ENCODE assay signal across 8 mouse cellular contexts in genomic region chr11:74770037-74770436, GRCm38 (mm10). TPM values are rescaled to one million over a fixed set of nuclear protein-coding genes. Genes with fewer than 3 reads are reported as not detected.
A peak's percentile ranks its signal among the peaks of the same experiment; 100 is the strongest.
DNase-seq lines count a peak whose midpoint lies in the region; ATAC-seq and TF ChIP-seq lines count a peak whose summit lies in the region.

No protein-coding gene starts in this region.

- H3K4me3 ChIP-seq in layer of hippocampus, adult 2 months, result peak overlapping the region; percentile 99
- H3K4me3 ChIP-seq in embryonic facial prominence, embryonic 12.5 days, result peak overlapping the region; percentile 92
- peak overlapping the region; percentile 84 for H3K4me3 ChIP-seq in hindbrain, postnatal 0 days (ENCODE audit: low read length)
- peak overlapping the region; percentile 53 for H3K4me3 ChIP-seq in midbrain, postnatal 0 days (ENCODE audit: low read depth, low read length)

- H3K36me3 ChIP-seq in embryonic facial prominence, embryonic 12.5 days, result peaks cover 20% of the 10 kb centered on the region
- H3K36me3 ChIP-seq in hindbrain, postnatal 0 days (ENCODE audit: insufficient read depth, low read length), result peaks cover 8% of the 10 kb centered on the region; the same call in 1 of the 2 replicates
- peaks cover 7% of the 10 kb centered on the region; the same call in 1 of the 2 replicates for H3K36me3 ChIP-seq in midbrain, postnatal 0 days (ENCODE audit: insufficient read depth, low read length)

- H3K4me1 ChIP-seq in embryonic facial prominence, embryonic 12.5 days, result peaks cover 12% of the 10 kb centered on the region
- H3K4me1 ChIP-seq in hindbrain, postnatal 0 days (ENCODE audit: insufficient read depth, low read length), result 0 out of 2 replicates have a peak, but pooled peaks cover 6% of the 10 kb centered on the region
- H3K4me1 ChIP-seq in midbrain, postnatal 0 days (ENCODE audit: insufficient read depth, low read length), result peaks cover 5% of the 10 kb centered on the region

- ATAC-seq in embryonic facial prominence, embryonic 12.5 days (ENCODE audit: insufficient number of reproducible peaks, insufficient read depth, low FRiP score, low TSS enrichment), result no peak
- no peak for ATAC-seq in hindbrain, postnatal 0 days
- ATAC-seq in midbrain, postnatal 0 days (ENCODE audit: low FRiP score), result no peak

- 85% methylated on average over 9 of the region's 9 CpGs for WGBS in embryonic facial prominence, embryonic 12.5 days
- WGBS in hindbrain, postnatal 0 days, result 79% methylated on average over 9 of the region's 9 CpGs
- 72% methylated on average over 9 of the region's 9 CpGs for WGBS in midbrain, postnatal 0 days

- intact Hi-C loops in left cerebral cortex, postnatal 10 days (cut with DNase I), result no loop called here

- no peak for TF ChIP-seq CTCF in layer of hippocampus, adult 2 months (conservative IDR thresholded peaks at IDR 0.05)
- TF ChIP-seq CTCF in hindbrain, postnatal 0 days (IDR thresholded peaks at IDR 0.05; ENCODE audit: low read depth), result no peak
- TF ChIP-seq CTCF in midbrain, postnatal 0 days (IDR thresholded peaks at IDR 0.05), result no peak

- DNase-seq in layer of hippocampus, adult 2 months (ENCODE audit: low spot score in 2 of 2), result no peak
- DNase-seq in layer of hippocampus, adult 18-20 months (ENCODE audit: low spot score in 2 of 2), result no peak
- DNase-seq in hindbrain, postnatal 0 days (ENCODE audit: low spot score), result no peak
- no peak for DNase-seq in midbrain, postnatal 0 days (ENCODE audit: low spot score)
- no peak for DNase-seq in left cerebral cortex, postnatal 10 days (ENCODE audit: extremely low spot score in 1 of 2, low spot score in 2 of 2)
- no peak for DNase-seq in gastrocnemius, postnatal 25 days
- DNase-seq in layer of hippocampus, adult 11-12 months (ENCODE audit: low spot score), result no peak

- H3K4me2 ChIP-seq in embryonic facial prominence, embryonic 12.5 days (replicated peaks), result peak overlapping the region; percentile 78
- peak overlapping the region; percentile 86 for H3K4me2 ChIP-seq in hindbrain, postnatal 0 days (ENCODE audit: low read depth, low read length)
- peak overlapping the region; percentile 66 for H3K4me2 ChIP-seq in midbrain, postnatal 0 days (ENCODE audit: low read depth, low read length, poor library complexity, severe bottlenecking)

- peak overlapping the region; percentile 85 for H3K9ac ChIP-seq in embryonic facial prominence, embryonic 12.5 days
- H3K9ac ChIP-seq in hindbrain, postnatal 0 days (replicated peaks; ENCODE audit: low read length), result peak overlapping the region; percentile 82
- peak overlapping the region; percentile 72 for H3K9ac ChIP-seq in midbrain, postnatal 0 days (replicated peaks; ENCODE audit: low read length, poor library complexity, severe bottlenecking)

- peak overlapping the region; percentile 89 for H3K27ac ChIP-seq in layer of hippocampus, adult 2 months
- H3K27ac ChIP-seq in embryonic facial prominence, embryonic 12.5 days, result peak overlapping the region; percentile 96
- peak overlapping the region; percentile 96 for H3K27ac ChIP-seq in hindbrain, postnatal 0 days
- H3K27ac ChIP-seq in midbrain, postnatal 0 days (ENCODE audit: low read depth, low read length), result peak overlapping the region; percentile 91

- H3K9me3 ChIP-seq in embryonic facial prominence, embryonic 12.5 days, result no peaks in the 10 kb centered on the region
- H3K9me3 ChIP-seq in hindbrain, postnatal 0 days (ENCODE audit: low read length), result no peaks in the 10 kb centered on the region
- H3K9me3 ChIP-seq in midbrain, postnatal 0 days (ENCODE audit: low read length), result no peaks in the 10 kb centered on the region

- H3K27me3 ChIP-seq in embryonic facial prominence, embryonic 12.5 days, result no peaks in the 10 kb centered on the region
- no peaks in the 10 kb centered on the region for H3K27me3 ChIP-seq in hindbrain, postnatal 0 days (ENCODE audit: insufficient read depth, low read length)
- no peaks in the 10 kb centered on the region for H3K27me3 ChIP-seq in midbrain, postnatal 0 days (ENCODE audit: insufficient read depth, low read length)

RNA-seq across cellular contexts. Expression of gene Mettl16, which starts 0.6 kb away (rescaled TPM):
- total RNA-seq in layer of hippocampus, adult 2 months (2021), result 10 to 100 TPM; 31.2 to 31.3 TPM
- total RNA-seq in layer of hippocampus, adult 18-20 months (2021), result 10 to 100 TPM; 31.4 to 32.5 TPM
- polyA plus RNA-seq in embryonic facial prominence, embryonic 12.5 days (2016; fragmentation: Nextera tagmentation; extraction: Ambion mirVana), result 60.6 and 62.2 TPM in 2 replicates
- 8.3 and 10.6 TPM in 2 replicates for total RNA-seq in hindbrain, postnatal 0 days (2014; rRNA removed)
- polyA plus RNA-seq in hindbrain, postnatal 0 days (2015; fragmentation: Nextera tagmentation; extraction: Ambion mirVana), result 26.6 and 27.1 TPM in 2 replicates
- 13.1 and 16.6 TPM in 2 replicates for total RNA-seq in midbrain, postnatal 0 days (2014; rRNA removed)
- 23.3 and 28.7 TPM in 2 replicates for polyA plus RNA-seq in midbrain, postnatal 0 days (2015; fragmentation: Nextera tagmentation; extraction: Ambion mirVana)
- total RNA-seq in left cerebral cortex, postnatal 10 days (2021), result 10 to 100 TPM; 15.1 to 18.0 TPM
- total RNA-seq in gastrocnemius, postnatal 25 days (2021), result 10 to 100 TPM in 1 of 2 experiments, 1 to 10 TPM in 1; 8.4 to 10.9 TPM

RNA-seq across cellular contexts. Expression of gene Pafah1b1, which starts 45.6 kb away (rescaled TPM):
- total RNA-seq in layer of hippocampus, adult 2 months (2021), result 100 to 1,000 TPM; 360 to 384 TPM
- total RNA-seq in layer of hippocampus, adult 18-20 months (2021), result 100 to 1,000 TPM; 378 to 398 TPM
- 61.8 and 64.1 TPM in 2 replicates for polyA plus RNA-seq in embryonic facial prominence, embryonic 12.5 days (2016; fragmentation: Nextera tagmentation; extraction: Ambion mirVana)
- total RNA-seq in hindbrain, postnatal 0 days (2014; rRNA removed), result 181 and 190 TPM in 2 replicates
- polyA plus RNA-seq in hindbrain, postnatal 0 days (2015; fragmentation: Nextera tagmentation; extraction: Ambion mirVana), result 82.6 and 83.5 TPM in 2 replicates
- total RNA-seq in midbrain, postnatal 0 days (2014; rRNA removed), result 206 and 269 TPM in 2 replicates
- 63.4 and 79.2 TPM in 2 replicates for polyA plus RNA-seq in midbrain, postnatal 0 days (2015; fragmentation: Nextera tagmentation; extraction: Ambion mirVana)
- 100 to 1,000 TPM; 481 to 489 TPM for total RNA-seq in left cerebral cortex, postnatal 10 days (2021)
- 100 to 1,000 TPM in 1 of 2 experiments, 10 to 100 TPM in 1; 96.4 to 101 TPM for total RNA-seq in gastrocnemius, postnatal 25 days (2021)
